Mouse (Mus musculus) midbrain, embryonic 12.5 days (tissue): Measurements from ENCODE around the gene Gp1bb. TPM values are rescaled to one million over a fixed set of nuclear protein-coding genes. Genes with fewer than 3 reads are reported as not detected.

ENCODE experiments used
- ATAC-seq: fragments of 200-750 bp; cut with Nextera tagmentation; 2 replicates; pipeline ENCODE4 v1.8.0; 2017; ENCODE audit warnings: low read depth, moderate TSS enrichment, moderate library complexity; ENCODE audit not compliant: low FRiP score
- H3K27ac ChIP-seq: fragments of 300-500 bp; sonication (generic); replicated peaks from 2 replicates; pipeline ENCODE4 v1.5.1; 2016; ENCODE audit warnings: mild to moderate bottlenecking
- H3K27me3 ChIP-seq: fragments of 300-500 bp; sonication (generic); 2 replicates; pipeline ENCODE4 v1.6.1; 2016; ENCODE audit warnings: mild to moderate bottlenecking
- H3K36me3 ChIP-seq: fragments of 300-500 bp; sonication (generic); 2 replicates; pipeline ENCODE4 v1.6.1; 2016
- H3K4me1 ChIP-seq: fragments of 300-500 bp; sonication (generic); 2 replicates; pipeline ENCODE4 v1.6.1; 2016
- H3K4me2 ChIP-seq: fragments of 300-500 bp; sonication (generic); replicated peaks from 2 replicates; pipeline ENCODE4 v1.6.1; 2016; ENCODE audit warnings: mild to moderate bottlenecking, moderate library complexity
- H3K4me3 ChIP-seq: fragments of 300-500 bp; sonication (generic); 2 replicates; pipeline ENCODE4 v1.5.1; 2016; ENCODE audit warnings: mild to moderate bottlenecking
- H3K9ac ChIP-seq: fragments of 300-500 bp; sonication (generic); replicated peaks from 2 replicates; pipeline ENCODE4 v1.6.1; 2016; ENCODE audit warnings: mild to moderate bottlenecking, moderate library complexity
- H3K9me3 ChIP-seq: fragments of 300-500 bp; sonication (generic); 2 replicates; pipeline ENCODE4 v1.6.1; 2016; ENCODE audit warnings: mild to moderate bottlenecking
- WGBS: fragments of 180-500 bp; shearing (Covaris S2); methylation state at CpG from one replicate; pipeline ENCODE4 v1.1.7; 2016; 5-methylcytosine and 5-hydroxymethylcytosine counted together
- polyA plus RNA-seq: library from polyadenylated mRNA; unstranded; fragments of >200 nt; fragmentation: Nextera tagmentation; extraction: Ambion mirVana; gene quantifications from 2 replicates; pipeline ENCODE4 v1.2.1, GENCODE M21; 2016

Gene Gp1bb
- polyA plus RNA-seq, 1 experiment from 2014 or later, result 7.0 TPM

- no peak overlapping the region for H3K27ac ChIP-seq
- H3K9ac ChIP-seq, result 0 out of 2 replicates have a peak overlapping the region, but pooled peaks have one; percentile 31
- no peaks in the 10 kb centered on the region for H3K9me3 ChIP-seq
- peaks cover 21% of the 10 kb centered on the region for H3K4me1 ChIP-seq
- peak overlapping the region; percentile 52 for H3K4me2 ChIP-seq
- H3K36me3 ChIP-seq, result peaks cover 6% of the 10 kb centered on the region
- peaks cover 80% of the 10 kb centered on the region for H3K27me3 ChIP-seq
- ATAC-seq, result peak; percentile 39
- H3K4me3 ChIP-seq, result peak overlapping the region; percentile 18; the same call in 1 of the 2 replicates
- 1% methylated on average over 27 of the region's 27 CpGs for WGBS
These were observed 4.7 kb downstream of the Gp1bb start for GRCm38 (mm10) chr16:18617370-18618065.

- H3K27ac ChIP-seq, result no peak overlapping the region
- H3K9me3 ChIP-seq, result no peaks in the 10 kb centered on the region
- H3K27me3 ChIP-seq, result peaks cover 75% of the 10 kb centered on the region
- H3K36me3 ChIP-seq, result no peaks in the 10 kb centered on the region
- peaks cover 7% of the 10 kb centered on the region for H3K4me1 ChIP-seq
- 95% methylated on average over 3 of the region's 3 CpGs for WGBS
- no peak for ATAC-seq
- no peak overlapping the region for H3K9ac ChIP-seq
- no peak overlapping the region for H3K4me3 ChIP-seq
- H3K4me2 ChIP-seq, result no peak overlapping the region
These were observed 8.9 kb downstream of the Gp1bb start for GRCm38 (mm10) chr16:18613301-18613700.

- 87% methylated on average over 13 of the region's 13 CpGs for WGBS
- ATAC-seq, result no peak
- H3K9me3 ChIP-seq, result no peaks in the 10 kb centered on the region
- no peak overlapping the region for H3K4me3 ChIP-seq
- no peak overlapping the region for H3K9ac ChIP-seq
- H3K27ac ChIP-seq, result no peak overlapping the region
- H3K4me1 ChIP-seq, result peaks cover 6% of the 10 kb centered on the region; the same call in 1 of the 2 replicates
- no peak overlapping the region for H3K4me2 ChIP-seq
- H3K27me3 ChIP-seq, result peaks cover 69% of the 10 kb centered on the region
- H3K36me3 ChIP-seq, result no peaks in the 10 kb centered on the region
These were observed 10.5 kb downstream of the Gp1bb start for GRCm38 (mm10) chr16:18611752-18612151.

GRCm38 (mm10) chr16:18609099-18609498 is 13.1 kb downstream of the Gp1bb start:
- Histone ChIP-seq H3K9me3 (no peaks in the 10 kb centered on the region), H3K27ac (no peak overlapping the region), H3K4me1 (peaks cover 6% of the 10 kb centered on the region; the same call in 1 of the 2 replicates), H3K4me3 (no peak overlapping the region), H3K36me3 (no peaks in the 10 kb centered on the region), H3K9ac (no peak overlapping the region), H3K4me2 (no peak overlapping the region), H3K27me3 (peaks cover 59% of the 10 kb centered on the region)
- 75% methylated on average over 2 of the region's 2 CpGs for WGBS
- ATAC-seq, result no peak

- peak overlapping the region; percentile 26 for H3K4me2 ChIP-seq
- peaks cover 6% of the 10 kb centered on the region; the same call in 1 of the 2 replicates for H3K4me1 ChIP-seq
- WGBS, result 6% methylated on average over 11 of the region's 11 CpGs
- H3K9ac ChIP-seq, result no peak overlapping the region
- no peaks in the 10 kb centered on the region for H3K9me3 ChIP-seq
- no peaks in the 10 kb centered on the region for H3K36me3 ChIP-seq
- no peak overlapping the region for H3K27ac ChIP-seq
- no peak for ATAC-seq
- H3K27me3 ChIP-seq, result peaks cover 52% of the 10 kb centered on the region
- no peak overlapping the region for H3K4me3 ChIP-seq
These were observed 14.0 kb downstream of the Gp1bb start for GRCm38 (mm10) chr16:18608226-18608625.

- peaks cover 40% of the 10 kb centered on the region for H3K27me3 ChIP-seq
- H3K4me2 ChIP-seq, result no peak overlapping the region
- ATAC-seq, result no peak
- H3K4me1 ChIP-seq, result peaks cover 6% of the 10 kb centered on the region; the same call in 1 of the 2 replicates
- no peak overlapping the region for H3K27ac ChIP-seq
- no peaks in the 10 kb centered on the region for H3K36me3 ChIP-seq
- no peak overlapping the region for H3K4me3 ChIP-seq
- 87% methylated on average over 5 of the region's 5 CpGs for WGBS
- H3K9ac ChIP-seq, result no peak overlapping the region; the same call in 1 of the 2 replicates
- H3K9me3 ChIP-seq, result no peaks in the 10 kb centered on the region
These were observed 16.5 kb downstream of the Gp1bb start for GRCm38 (mm10) chr16:18605705-18606104.

GRCm38 (mm10) chr16:18604267-18604701 is 17.9 kb downstream of the Gp1bb start:
- peaks cover 6% of the 10 kb centered on the region; the same call in 1 of the 2 replicates for H3K4me1 ChIP-seq
- H3K36me3 ChIP-seq, result no peaks in the 10 kb centered on the region
- H3K9ac ChIP-seq, result no peak overlapping the region
- H3K4me2 ChIP-seq, result no peak overlapping the region
- H3K27me3 ChIP-seq, result peaks cover 31% of the 10 kb centered on the region
- no peak for ATAC-seq
- no peak overlapping the region for H3K27ac ChIP-seq
- no peaks in the 10 kb centered on the region for H3K9me3 ChIP-seq
- 71% methylated on average over 8 of the region's 8 CpGs for WGBS
- H3K4me3 ChIP-seq, result no peak overlapping the region

GRCm38 (mm10) chr16:18601447-18601846 is 20.8 kb downstream of the Gp1bb start:
- WGBS, result 64% methylated on average over 7 of the region's 7 CpGs
- Histone ChIP-seq H3K4me3 (no peak overlapping the region), H3K9me3 (no peaks in the 10 kb centered on the region), H3K4me1 (no peaks in the 10 kb centered on the region), H3K27ac (no peak overlapping the region), H3K4me2 (no peak overlapping the region), H3K9ac (no peak overlapping the region), H3K27me3 (peaks cover 25% of the 10 kb centered on the region), H3K36me3 (no peaks in the 10 kb centered on the region)
- no peak for ATAC-seq

GRCm38 (mm10) chr16:18598006-18598405 is 24.2 kb downstream of the Gp1bb start:
- Histone ChIP-seq H3K9ac (no peak overlapping the region), H3K4me2 (no peak overlapping the region)

GRCm38 (mm10) chr16:18596255-18596654 is 25.9 kb downstream of the Gp1bb start:
- Histone ChIP-seq H3K27me3 (peaks cover 67% of the 10 kb centered on the region), H3K9me3 (no peaks in the 10 kb centered on the region), H3K36me3 (no peaks in the 10 kb centered on the region), H3K9ac (no peak overlapping the region), H3K4me2 (no peak overlapping the region), H3K4me3 (no peak overlapping the region), H3K4me1 (peaks cover 6% of the 10 kb centered on the region), H3K27ac (no peak overlapping the region)
- ATAC-seq, result no peak
- 45% methylated on average over 5 of the region's 5 CpGs for WGBS

More at GRCm38 (mm10) chr16:18598006-18598405, 24.2 kb downstream of the Gp1bb start:
- no peaks in the 10 kb centered on the region for H3K36me3 ChIP-seq
- no peak for ATAC-seq
- H3K27me3 ChIP-seq, result peaks cover 58% of the 10 kb centered on the region
- no peaks in the 10 kb centered on the region for H3K9me3 ChIP-seq
- no peaks in the 10 kb centered on the region for H3K4me1 ChIP-seq
- H3K4me3 ChIP-seq, result no peak overlapping the region
- no peak overlapping the region for H3K27ac ChIP-seq
- WGBS, result 94% methylated on average over 3 of the region's 3 CpGs

- Histone ChIP-seq H3K4me3 (no peak overlapping the region), H3K9ac (no peak overlapping the region), H3K4me1 (peaks cover 17% of the 10 kb centered on the region), H3K27ac (no peak overlapping the region), H3K27me3 (peaks cover 85% of the 10 kb centered on the region), H3K9me3 (no peaks in the 10 kb centered on the region), H3K4me2 (no peak overlapping the region), H3K36me3 (no peaks in the 10 kb centered on the region)
- no peak for ATAC-seq
- 71% methylated on average over 2 of the region's 2 CpGs for WGBS
These were observed 28.3 kb downstream of the Gp1bb start for GRCm38 (mm10) chr16:18593930-18594329.

- Histone ChIP-seq H3K4me1 (peaks cover 34% of the 10 kb centered on the region), H3K9ac (0 out of 2 replicates have a peak overlapping the region, but pooled peaks have one; percentile 11), H3K27ac (no peak overlapping the region), H3K36me3 (no peaks in the 10 kb centered on the region), H3K4me3 (peak overlapping the region; percentile 22), H3K4me2 (peak overlapping the region; percentile 40), H3K9me3 (no peaks in the 10 kb centered on the region), H3K27me3 (peaks cover 97% of the 10 kb centered on the region)
- 2% methylated on average over 59 of the region's 59 CpGs for WGBS
- ATAC-seq, result no peak
These were observed 30.9 kb downstream of the Gp1bb start for GRCm38 (mm10) chr16:18591047-18592018.
